Mouse (Mus musculus): Measurements from ENCODE around the gene Cass4.

DNA sequence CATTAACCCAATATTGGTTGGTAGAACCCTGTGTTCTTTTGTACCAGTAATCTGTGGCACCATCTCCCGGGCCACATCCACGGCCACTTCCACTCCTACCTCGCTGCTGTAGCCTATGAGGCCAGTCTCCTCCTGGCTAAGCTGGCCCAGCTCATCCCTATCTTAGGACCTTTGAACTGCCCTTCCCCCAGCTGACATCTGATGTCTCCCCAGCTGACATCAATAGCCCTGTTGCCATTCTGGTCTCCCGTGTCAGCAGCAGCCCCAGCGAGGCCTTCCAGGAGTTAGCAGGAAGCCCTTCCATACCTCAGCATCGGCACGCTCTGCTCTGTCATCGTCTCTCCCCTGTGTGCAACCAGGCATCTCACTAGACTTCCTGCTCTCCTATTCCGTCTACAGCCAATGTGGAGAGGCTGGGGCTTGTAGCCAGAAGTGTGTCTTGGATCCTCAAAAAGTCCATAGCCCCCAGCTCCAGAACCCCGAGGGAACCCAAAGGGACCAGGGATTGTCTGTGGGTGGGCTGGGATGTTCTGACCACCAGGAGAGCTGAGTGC lies 83.2 kb downstream of the Cass4 start:
- TF ChIP-seq MXI1 (IDR thresholded peaks at IDR 0.05; ENCODE audit: low read depth, low read length) (no peak), MAX (IDR thresholded peaks at IDR 0.05; ENCODE audit: low read length) (no peak), CTCF (conservative IDR thresholded peaks at IDR 0.05 in 1 of 2, IDR thresholded peaks at IDR 0.05 in 1 of 2; ENCODE audit: low read depth in 2 of 2, low read length in 2 of 2) (no peak), GABPA (IDR thresholded peaks at IDR 0.05; ENCODE audit: insufficient replicate concordance, low read depth, low read length) (no peak), MAZ (IDR thresholded peaks at IDR 0.05; ENCODE audit: low read depth, low read length) (no peak), HCFC1 (IDR thresholded peaks at IDR 0.05; ENCODE audit: low read depth, low read length) (no peak)

Measured in CH12.LX (cell line).